Mouse (Mus musculus) G1E-ER4 (cell line): ENCODE data around the gene Faiml. TPM values are rescaled to one million over a fixed set of nuclear protein-coding genes. Genes with fewer than 3 reads are reported as not detected.

Source experiments
- GATA1 ChIP-seq: IDR thresholded peaks from one replicate; pipeline ENCODE4 v1.8.0; 2012; ENCODE audit warnings: low read length, inconsistent platforms
- polyA plus RNA-seq: library from polyadenylated mRNA; stranded (reverse); fragments of >175 nt; gene quantifications from 2 replicates; pipeline ENCODE4 v1.2.3, GENCODE M21; 2012

The Faiml gene
- polyA plus RNA-seq, 1 experiment: not detected

DNA sequence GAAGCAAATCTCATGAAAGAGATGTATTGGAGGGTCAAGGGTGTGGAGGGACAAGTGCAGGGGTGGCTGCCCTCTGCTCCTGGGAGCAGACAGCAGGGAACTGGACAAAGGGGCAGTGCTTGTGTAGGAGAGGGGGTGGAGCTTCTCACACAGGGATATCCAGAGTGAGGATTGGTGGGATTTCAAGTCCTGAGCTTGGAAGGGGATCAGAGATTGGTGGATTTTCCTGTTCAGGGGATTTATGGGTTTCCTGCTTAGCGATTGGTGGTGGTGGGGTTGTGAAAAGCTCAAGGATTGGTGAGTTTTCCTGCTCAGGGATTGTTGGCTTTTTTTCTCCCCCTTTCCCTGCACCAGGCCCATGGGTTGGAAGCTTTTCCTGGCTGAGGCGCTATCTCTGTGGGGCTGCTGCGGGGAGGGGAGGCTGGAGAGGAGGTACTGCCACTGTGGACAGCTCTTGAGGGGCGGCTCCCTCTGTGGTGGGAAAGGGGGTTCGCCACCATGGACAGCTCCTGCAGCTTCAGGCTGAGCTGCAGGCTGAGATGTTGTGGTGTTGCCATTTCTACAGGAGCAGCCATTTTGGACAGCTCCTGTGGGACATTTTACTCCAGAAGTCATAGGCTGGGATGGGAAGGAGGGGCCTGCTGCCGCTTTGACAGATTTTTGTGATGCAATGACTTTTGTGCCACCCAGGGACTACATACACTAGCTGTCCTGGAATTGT is 18.9 kb downstream of the Faiml start:
- no peak for TF ChIP-seq GATA1

DNA sequence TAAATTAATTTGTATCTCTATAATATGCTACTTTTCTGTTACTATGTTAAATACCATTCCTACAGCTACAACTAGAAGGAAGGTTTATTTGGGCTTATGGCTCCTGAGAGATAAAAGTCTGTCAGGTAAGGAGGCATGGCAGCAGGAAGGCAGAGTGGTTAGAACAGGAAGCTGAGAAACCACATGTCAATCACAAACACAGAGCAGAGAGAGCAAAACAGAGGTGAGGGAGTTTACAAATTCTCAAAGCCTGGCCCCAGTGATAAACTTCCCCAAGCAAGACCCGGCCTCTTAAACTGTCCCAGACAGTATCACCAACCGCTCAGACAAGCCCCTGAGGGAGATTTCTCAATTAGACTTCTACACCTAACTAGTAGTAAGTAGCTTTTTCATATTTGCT is 20.9 kb downstream of the Faiml start:
- no peak for TF ChIP-seq GATA1

DNA sequence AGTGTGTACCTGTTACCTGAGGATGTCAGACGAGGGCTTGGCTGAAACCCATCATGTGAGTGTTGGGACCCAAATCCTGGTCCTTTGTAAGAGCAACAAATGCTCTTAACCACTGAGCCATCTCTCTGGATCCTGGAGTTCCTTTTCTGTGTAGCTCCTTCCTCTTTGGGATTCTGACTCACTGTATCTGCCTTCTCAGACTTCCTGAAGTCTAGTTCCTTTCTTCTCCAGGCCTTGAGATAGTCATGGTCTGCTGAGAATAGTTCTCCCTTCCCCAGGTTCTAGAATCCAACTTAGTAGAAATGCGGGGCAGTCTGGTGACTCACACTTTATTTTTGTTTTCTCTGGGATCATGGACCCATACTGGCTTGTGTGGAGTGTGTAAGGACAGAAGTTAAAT is 24.4 kb downstream of the Faiml start:
- TF ChIP-seq GATA1: no peak

DNA sequence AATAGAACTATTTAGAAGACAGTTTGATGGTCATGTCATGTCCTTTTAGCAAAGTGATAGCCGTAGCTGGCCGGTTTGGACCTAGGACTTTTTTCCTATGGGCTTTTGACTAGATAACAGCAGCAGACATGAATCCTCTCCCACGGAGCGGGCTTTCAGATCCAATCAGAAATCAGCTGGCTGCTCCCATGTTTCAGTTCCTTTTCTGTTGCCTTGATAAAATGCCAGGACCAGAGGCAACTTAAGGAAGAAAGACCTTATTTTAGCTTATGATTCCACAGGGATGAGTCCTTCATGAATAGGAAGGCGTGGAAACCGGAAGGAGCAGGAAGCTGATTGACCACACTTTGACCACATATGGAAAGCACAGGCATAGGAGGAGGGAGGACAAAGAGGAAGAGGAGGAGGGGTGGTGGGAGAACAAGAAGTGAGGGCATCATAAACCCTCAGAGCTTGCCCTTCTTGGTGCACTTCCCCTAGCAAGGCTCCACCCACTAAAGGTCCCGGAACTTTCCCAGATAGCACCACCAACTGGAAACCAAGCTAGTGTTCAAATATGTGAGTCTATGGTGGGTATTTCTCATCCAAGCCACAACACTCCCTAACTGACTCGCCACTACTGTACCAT is 53.9 kb downstream of the Faiml start:
- no peak for TF ChIP-seq GATA1

DNA sequence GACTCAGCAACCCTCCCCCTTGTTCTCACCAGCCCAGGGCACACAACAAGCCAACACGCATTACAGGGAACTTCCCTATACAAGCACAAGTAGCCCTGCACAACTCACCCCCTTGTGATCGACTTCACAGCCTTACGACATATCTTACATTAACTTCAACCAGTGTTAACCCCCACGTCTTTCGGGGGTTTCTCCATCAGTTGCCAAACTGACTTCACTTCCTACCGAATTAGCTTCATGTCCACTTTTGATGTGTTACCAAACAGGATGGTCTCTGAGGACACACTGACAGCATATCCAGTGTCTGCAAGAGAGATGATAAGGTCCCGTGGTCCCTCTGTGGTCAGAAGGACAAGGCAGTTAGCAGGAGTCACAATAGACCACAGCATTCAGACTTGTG is 54.9 kb downstream of the Faiml start:
- TF ChIP-seq GATA1: peak; percentile 79

DNA sequence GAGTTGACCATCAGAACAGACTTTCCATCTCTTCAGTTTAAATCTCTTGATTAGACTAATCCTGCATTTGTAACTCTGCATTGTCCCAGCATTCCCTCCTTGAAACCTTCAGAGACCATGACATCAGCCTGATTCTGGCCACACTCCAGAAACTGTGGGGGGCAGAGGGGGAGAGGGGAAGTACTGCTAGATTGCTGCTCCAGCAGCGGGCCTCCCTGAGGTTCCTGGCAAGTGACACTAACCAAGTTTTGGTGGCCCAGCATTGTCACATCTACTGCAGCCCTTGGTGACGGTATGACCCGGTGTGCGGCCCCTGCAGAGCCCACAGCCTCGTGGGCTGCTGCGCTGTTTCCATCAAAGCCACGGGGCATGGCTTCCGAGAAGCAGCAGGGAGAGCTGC is 56.8 kb downstream of the Faiml start:
- no peak for TF ChIP-seq GATA1

Other genes with a start within 250 kb of the Faiml start
- not detected in 2 replicates for gene Gm1123, start 201.5 kb downstream of the Faiml start, polyA plus RNA-seq
- 0.91 and 1.1 TPM in 2 replicates for gene Pik3cb, start 96.6 kb downstream of the Faiml start, polyA plus RNA-seq
- 1.7 and 3.4 TPM in 2 replicates for gene Cep70, start 6.1 kb upstream of the Faiml start, polyA plus RNA-seq
- not detected in 2 replicates for gene Esyt3, start 121.3 kb upstream of the Faiml start, polyA plus RNA-seq
- 0.09 and 0.11 TPM in 2 replicates for gene Mras, start 200.1 kb upstream of the Faiml start, polyA plus RNA-seq
- gene Nme9, start 214.2 kb upstream of the Faiml start, polyA plus RNA-seq: not detected in 2 replicates